Mouse (Mus musculus): ENCODE measurements around the gene Fgf2. TPM values are rescaled to one million over a fixed set of nuclear protein-coding genes. Genes with fewer than 3 reads are reported as not detected.

The Fgf2 gene
- polyA plus RNA-seq, 1 experiment from 2014 or later, result 2.2 TPM

DNA sequence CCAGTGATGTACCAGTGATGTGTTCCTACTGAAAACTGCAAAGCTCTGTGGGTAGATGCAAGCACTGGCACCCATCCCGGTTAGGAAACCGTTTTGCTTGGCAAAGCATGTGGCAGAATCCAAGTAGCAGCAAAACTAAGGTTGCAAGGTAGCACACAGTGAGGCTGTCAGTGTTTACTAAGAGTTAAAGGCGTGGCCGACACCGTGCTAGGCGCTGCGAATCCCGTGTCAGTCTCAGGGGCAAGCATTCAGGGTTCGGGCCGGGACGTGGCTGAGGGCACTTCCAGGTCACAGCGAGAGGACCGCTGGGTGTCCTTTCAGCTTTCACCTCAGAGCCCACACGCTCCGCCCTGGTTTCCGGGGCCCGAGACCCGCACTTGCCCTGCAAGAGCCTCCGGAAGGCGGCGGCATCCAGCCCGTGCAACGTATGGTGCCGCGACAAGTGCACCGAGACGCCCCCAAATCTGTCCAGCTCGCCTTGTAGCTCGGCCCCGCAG lies 70.9 kb downstream of the Fgf2 start:
- peaks cover 0 to 13% of the 10 kb centered on the region in 2 experiments; a peak in 3 of 4 replicates for H3K4me1 ChIP-seq (ENCODE audit: control insufficient read depth in 2 of 2, insufficient read depth in 2 of 2, low read length in 2 of 2)
- H3K27ac ChIP-seq (replicated peaks in 1 of 2; ENCODE audit: control insufficient read depth in 1 of 2, insufficient read depth in 1 of 2, low read depth in 2 of 2, low read length in 2 of 2), result peak overlapping the region; percentile 74 to 94
- peak overlapping the region; percentile 63 to 83 for H3K4me3 ChIP-seq (ENCODE audit: control insufficient read depth in 1 of 2, insufficient read depth in 1 of 2, low read depth in 1 of 2, low read length in 2 of 2)
- under 1% methylated on average over 30 of the region's 30 CpGs for WGBS
- ATAC-seq (ENCODE audit: insufficient number of reproducible peaks, insufficient read depth, low FRiP score, low read depth), result peak; percentile 9
- no peaks in the 10 kb centered on the region for H3K9me3 ChIP-seq (ENCODE audit: control insufficient read depth, low read length)
- H3K9ac ChIP-seq (ENCODE audit: low read length), result peak overlapping the region; percentile 78
- H3K27me3 ChIP-seq (ENCODE audit: control insufficient read depth, insufficient read depth, low read length), result no peaks in the 10 kb centered on the region
- no peaks in the 10 kb centered on the region for H3K36me3 ChIP-seq (ENCODE audit: control insufficient read depth, insufficient read depth, low read length)
- H3K4me2 ChIP-seq (ENCODE audit: low read length), result peak overlapping the region; percentile 80

DNA sequence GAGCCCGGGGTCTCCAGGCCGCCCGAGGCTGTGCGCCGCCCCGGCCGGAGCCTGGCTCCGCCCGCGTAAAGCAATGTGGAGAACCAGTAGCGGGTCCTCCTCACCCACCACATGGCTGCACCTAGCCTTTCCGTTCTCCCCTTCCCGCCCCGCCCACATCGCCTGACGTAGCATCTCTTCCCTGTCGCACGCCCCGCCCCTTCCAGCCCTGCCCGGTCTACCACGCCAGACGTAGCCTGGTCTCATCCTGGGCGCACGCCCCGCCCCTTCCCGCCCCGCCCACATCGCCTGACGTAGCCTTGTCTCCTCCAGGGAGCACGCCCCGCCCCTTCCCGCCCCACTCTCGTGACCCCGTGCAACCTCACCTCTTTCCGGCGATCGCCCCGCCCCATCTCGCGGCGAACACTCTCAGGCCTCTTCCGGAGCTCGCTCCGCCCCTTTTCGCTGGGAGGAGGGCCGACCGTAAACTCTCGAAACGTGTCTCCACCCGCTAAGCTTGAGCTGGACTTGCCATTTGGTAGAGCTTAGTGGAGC lies 71.4 kb downstream of the Fgf2 start, which contains the start of gene Spata5:
Gene Spata5, plus strand, starts transcription at position 439 of the 534 bp plus-strand sequence.
- under 1% methylated on average over 50 of the region's 50 CpGs for WGBS
- Histone ChIP-seq H3K4me3 (ENCODE audit: control insufficient read depth in 1 of 2, insufficient read depth in 1 of 2, low read depth in 1 of 2, low read length in 2 of 2) (peak within 1 kb of the TSS; percentile 87 to 100), H3K4me1 (ENCODE audit: control insufficient read depth in 2 of 2, insufficient read depth in 2 of 2, low read length in 2 of 2) (peaks cover 0 to 13% of the 10 kb centered on the region in 2 experiments; a peak in 3 of 4 replicates), H3K4me2 (ENCODE audit: low read length) (peak within 1 kb of the TSS; percentile 88), H3K27ac (replicated peaks in 1 of 2; ENCODE audit: control insufficient read depth in 1 of 2, insufficient read depth in 1 of 2, low read depth in 2 of 2, low read length in 2 of 2) (peak within 1 kb of the TSS; percentile 84 to 94), H3K36me3 (ENCODE audit: control insufficient read depth, insufficient read depth, low read length) (peaks cover 2% of the 10 kb centered on the region), H3K9ac (ENCODE audit: low read length) (peak within 1 kb of the TSS; percentile 88), H3K27me3 (ENCODE audit: control insufficient read depth, insufficient read depth, low read length) (no peaks in the 10 kb centered on the region), H3K9me3 (ENCODE audit: control insufficient read depth, low read length) (no peaks in the 10 kb centered on the region)
- ATAC-seq (ENCODE audit: insufficient number of reproducible peaks, insufficient read depth, low FRiP score, low read depth), result peak; percentile 96

DNA sequence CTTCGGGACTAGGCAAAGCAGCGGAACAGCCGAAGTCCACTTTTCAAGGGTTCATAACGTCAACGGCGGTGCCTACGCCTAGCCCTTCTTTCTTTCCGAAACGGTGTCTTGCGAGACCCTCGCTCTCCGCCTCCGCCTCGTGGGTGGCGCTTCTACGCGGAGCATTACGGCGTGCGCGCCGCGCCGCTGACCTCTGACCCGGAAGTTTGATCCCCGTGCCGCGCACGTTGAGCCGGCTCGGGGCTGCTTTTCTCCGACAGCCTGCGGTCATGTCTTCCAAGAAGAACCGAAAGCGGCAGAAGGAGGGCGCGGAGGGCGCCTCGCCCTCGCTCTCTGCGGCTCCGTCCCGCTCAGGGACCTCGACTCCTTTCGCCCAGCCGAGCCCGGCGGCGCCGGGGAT lies 71.9 kb downstream of the Fgf2 start, which contains the start of gene Nudt6:
Gene Nudt6, minus strand, starts transcription at position 140 of the 400 bp plus-strand sequence.
- peak within 1 kb of the TSS; percentile 84 to 94 for H3K27ac ChIP-seq (replicated peaks in 1 of 2; ENCODE audit: control insufficient read depth in 1 of 2, insufficient read depth in 1 of 2, low read depth in 2 of 2, low read length in 2 of 2)
- ATAC-seq (ENCODE audit: insufficient number of reproducible peaks, insufficient read depth, low FRiP score, low read depth), result peak; percentile 83
- WGBS, result under 1% methylated on average over 50 of the region's 50 CpGs
- peak within 1 kb of the TSS; percentile 87 to 100 for H3K4me3 ChIP-seq (ENCODE audit: control insufficient read depth in 1 of 2, insufficient read depth in 1 of 2, low read depth in 1 of 2, low read length in 2 of 2)
- H3K4me1 ChIP-seq (ENCODE audit: control insufficient read depth in 2 of 2, insufficient read depth in 2 of 2, low read length in 2 of 2), result peaks cover 0 to 13% of the 10 kb centered on the region in 2 experiments; a peak in 3 of 4 replicates
- peak within 1 kb of the TSS; percentile 88 for H3K4me2 ChIP-seq (ENCODE audit: low read length)
- no peaks in the 10 kb centered on the region for H3K27me3 ChIP-seq (ENCODE audit: control insufficient read depth, insufficient read depth, low read length)
- H3K36me3 ChIP-seq (ENCODE audit: control insufficient read depth, insufficient read depth, low read length), result peaks cover 7% of the 10 kb centered on the region
- H3K9ac ChIP-seq (ENCODE audit: low read length), result peak within 1 kb of the TSS; percentile 88
- no peaks in the 10 kb centered on the region for H3K9me3 ChIP-seq (ENCODE audit: control insufficient read depth, low read length)

- peak overlapping the region; percentile 88 for H3K4me2 ChIP-seq (ENCODE audit: low read length)
- H3K9ac ChIP-seq (ENCODE audit: low read length), result peak overlapping the region; percentile 88
- H3K27ac ChIP-seq (replicated peaks in 1 of 2; ENCODE audit: control insufficient read depth in 1 of 2, insufficient read depth in 1 of 2, low read depth in 2 of 2, low read length in 2 of 2), result peak overlapping the region; percentile 80 to 87
- no peaks in the 10 kb centered on the region for H3K9me3 ChIP-seq (ENCODE audit: control insufficient read depth, low read length)
- H3K4me3 ChIP-seq (ENCODE audit: control insufficient read depth in 1 of 2, insufficient read depth in 1 of 2, low read depth in 1 of 2, low read length in 2 of 2), result peak overlapping the region; percentile 87 to 100
- no peaks in the 10 kb centered on the region for H3K27me3 ChIP-seq (ENCODE audit: control insufficient read depth, insufficient read depth, low read length)
- WGBS, result under 1% methylated on average over 24 of the region's 24 CpGs
- no peak for ATAC-seq (ENCODE audit: insufficient number of reproducible peaks, insufficient read depth, low FRiP score, low read depth)
- peaks cover 13% of the 10 kb centered on the region for H3K36me3 ChIP-seq (ENCODE audit: control insufficient read depth, insufficient read depth, low read length)
- peaks cover 0 to 13% of the 10 kb centered on the region in 2 experiments; a peak in 3 of 4 replicates for H3K4me1 ChIP-seq (ENCODE audit: control insufficient read depth in 2 of 2, insufficient read depth in 2 of 2, low read length in 2 of 2)
Measured at GRCm38 (mm10) chr3:37420641-37421040, 72.5 kb downstream of the Fgf2 start.

GRCm38 (mm10) chr3:37421179-37421578 lies 73.0 kb downstream of the Fgf2 start:
- no peaks in the 10 kb centered on the region for H3K27me3 ChIP-seq (ENCODE audit: control insufficient read depth, insufficient read depth, low read length)
- WGBS, result 14% methylated on average over 3 of the region's 3 CpGs
- H3K27ac ChIP-seq (replicated peaks in 1 of 2; ENCODE audit: control insufficient read depth in 1 of 2, insufficient read depth in 1 of 2, low read depth in 2 of 2, low read length in 2 of 2), result no peak overlapping the region
- peak overlapping the region; percentile 88 for H3K4me2 ChIP-seq (ENCODE audit: low read length)
- peaks cover 0 to 13% of the 10 kb centered on the region in 2 experiments; a peak in 3 of 4 replicates for H3K4me1 ChIP-seq (ENCODE audit: control insufficient read depth in 2 of 2, insufficient read depth in 2 of 2, low read length in 2 of 2)
- peak overlapping the region; percentile 88 for H3K9ac ChIP-seq (ENCODE audit: low read length)
- H3K4me3 ChIP-seq (ENCODE audit: control insufficient read depth in 1 of 2, insufficient read depth in 1 of 2, low read depth in 1 of 2, low read length in 2 of 2), result peak overlapping the region; percentile 87 to 100
- no peak for ATAC-seq (ENCODE audit: insufficient number of reproducible peaks, insufficient read depth, low FRiP score, low read depth)
- peaks cover 18% of the 10 kb centered on the region for H3K36me3 ChIP-seq (ENCODE audit: control insufficient read depth, insufficient read depth, low read length)
- no peaks in the 10 kb centered on the region for H3K9me3 ChIP-seq (ENCODE audit: control insufficient read depth, low read length)

GRCm38 (mm10) chr3:37426069-37426468 lies 77.9 kb downstream of the Fgf2 start:
- 91% methylated on average over 3 of the region's 3 CpGs for WGBS
- no peak for ATAC-seq (ENCODE audit: insufficient number of reproducible peaks, insufficient read depth, low FRiP score, low read depth)

GRCm38 (mm10) chr3:37430359-37430758 lies 82.2 kb downstream of the Fgf2 start:
- Histone ChIP-seq H3K4me3 (ENCODE audit: control insufficient read depth in 1 of 2, insufficient read depth in 1 of 2, low read depth in 1 of 2, low read length in 2 of 2) (no peak overlapping the region), H3K4me2 (ENCODE audit: low read length) (no peak overlapping the region), H3K27me3 (ENCODE audit: control insufficient read depth, insufficient read depth, low read length) (no peaks in the 10 kb centered on the region), H3K9me3 (ENCODE audit: control insufficient read depth, low read length) (no peaks in the 10 kb centered on the region), H3K27ac (replicated peaks in 1 of 2; ENCODE audit: control insufficient read depth in 1 of 2, insufficient read depth in 1 of 2, low read depth in 2 of 2, low read length in 2 of 2) (no peak overlapping the region), H3K4me1 (ENCODE audit: control insufficient read depth in 2 of 2, insufficient read depth in 2 of 2, low read length in 2 of 2) (no peaks in the 10 kb centered on the region), H3K9ac (ENCODE audit: low read length) (no peak overlapping the region), H3K36me3 (ENCODE audit: control insufficient read depth, insufficient read depth, low read length) (peaks cover 64% of the 10 kb centered on the region)
- no peak for ATAC-seq (ENCODE audit: insufficient number of reproducible peaks, insufficient read depth, low FRiP score, low read depth)

More at GRCm38 (mm10) chr3:37426069-37426468, 77.9 kb downstream of the Fgf2 start:
- peaks cover 0 to 4% of the 10 kb centered on the region in 2 experiments; a peak in 2 of 4 replicates for H3K4me1 ChIP-seq (ENCODE audit: control insufficient read depth in 2 of 2, insufficient read depth in 2 of 2, low read length in 2 of 2)
- peaks cover 48% of the 10 kb centered on the region for H3K36me3 ChIP-seq (ENCODE audit: control insufficient read depth, insufficient read depth, low read length)
- no peak overlapping the region for H3K4me3 ChIP-seq (ENCODE audit: control insufficient read depth in 1 of 2, insufficient read depth in 1 of 2, low read depth in 1 of 2, low read length in 2 of 2)
- H3K9me3 ChIP-seq (ENCODE audit: control insufficient read depth, low read length), result no peaks in the 10 kb centered on the region
- H3K4me2 ChIP-seq (ENCODE audit: low read length), result no peak overlapping the region
- H3K27ac ChIP-seq (replicated peaks in 1 of 2; ENCODE audit: control insufficient read depth in 1 of 2, insufficient read depth in 1 of 2, low read depth in 2 of 2, low read length in 2 of 2), result no peak overlapping the region
- H3K27me3 ChIP-seq (ENCODE audit: control insufficient read depth, insufficient read depth, low read length), result no peaks in the 10 kb centered on the region
- H3K9ac ChIP-seq (ENCODE audit: low read length), result no peak overlapping the region
